Mouse (Mus musculus) cerebellum, adult 2 months (tissue): ENCODE measurements around the gene Znrf3.

Experiments
- CTCF ChIP-seq: fragments of 200-500 bp; IDR thresholded peaks from 2 replicates; pipeline ENCODE4 v1.5.1; 2011; ENCODE audit warnings: low read depth, mild to moderate bottlenecking, control low read depth, low read length, moderate library complexity, borderline replicate concordance; ENCODE audit not compliant: insufficient read depth
- POLR2A ChIP-seq: fragments of 200-500 bp; IDR thresholded peaks from 2 replicates; pipeline ENCODE4 v1.6.1; 2011; ENCODE audit warnings: low read length, control low read depth, borderline replicate concordance; ENCODE audit not compliant: insufficient read depth

GRCm38 (mm10) chr11:5255509-5256014 lies 189.1 kb downstream of the Znrf3 start:
- TF ChIP-seq POLR2A (no peak), CTCF (no peak)
